Mouse (Mus musculus): ENCODE data around the gene Alg2.

DNA sequence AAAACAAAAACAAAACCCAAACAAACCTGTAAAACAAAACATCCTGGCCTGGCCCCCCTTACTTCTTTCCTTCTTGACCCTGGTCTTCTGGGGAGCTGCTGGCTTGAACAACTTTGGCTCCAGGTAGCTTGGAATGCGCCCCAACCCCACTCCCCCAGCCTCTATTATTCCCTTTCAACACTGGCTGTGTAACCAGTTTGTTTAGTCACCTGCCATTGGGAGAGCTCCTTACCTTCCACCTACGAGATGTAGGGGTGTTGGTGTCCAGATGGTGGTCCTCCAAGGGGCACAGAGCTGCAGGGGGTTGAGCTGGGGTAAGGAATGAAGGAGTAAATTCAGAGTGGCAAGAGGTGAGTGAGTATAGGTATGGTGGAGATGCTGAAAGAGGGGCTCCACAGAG is 6.9 kb downstream of the Alg2 start:
- no peak for TF ChIP-seq CTCF (IDR thresholded peaks at IDR 0.05; ENCODE audit: extremely low read depth, insufficient read depth, insufficient read length, insufficient replicate concordance)
- no peak for TF ChIP-seq POLR2A (IDR thresholded peaks at IDR 0.05; ENCODE audit: low read depth, low read length)
